Mouse (Mus musculus) ES-E14 (cell line): ENCODE data around the gene Rcan2.

Experiments
- CHD2 ChIP-seq: IDR thresholded peaks from 2 replicates; pipeline ENCODE4 v1.6.1; 2014; ENCODE audit warnings: mild to moderate bottlenecking, low read depth, low read length, inconsistent platforms
- HCFC1 ChIP-seq: IDR thresholded peaks from 2 replicates; pipeline ENCODE4 v1.6.1; 2012; ENCODE audit warnings: low read length, inconsistent platforms, borderline replicate concordance; ENCODE audit not compliant: insufficient read depth
- ZNF384 ChIP-seq: IDR thresholded peaks from 2 replicates; pipeline ENCODE4 v1.6.1; 2012; ENCODE audit warnings: low read depth, low read length, inconsistent platforms

- TF ChIP-seq ZNF384, result no peak
- TF ChIP-seq CHD2, result no peak
- no peak for TF ChIP-seq HCFC1
Measured at GRCm38 (mm10) chr17:43874417-43874816, 73.3 kb downstream of the Rcan2 start.
